Mouse (Mus musculus) lung, postnatal 0 days (tissue): Measurements from ENCODE around the gene Tacr3.

Experiments
- CTCF ChIP-seq: IDR thresholded peaks from 2 replicates; pipeline ENCODE4 v1.5.1; 2016; ENCODE audit warnings: antibody characterized with exemption, mild to moderate bottlenecking
- EP300 ChIP-seq: IDR thresholded peaks from 2 replicates; pipeline ENCODE4 v1.6.1; 2016; ENCODE audit warnings: antibody characterized with exemption, mild to moderate bottlenecking, control low read depth

DNA sequence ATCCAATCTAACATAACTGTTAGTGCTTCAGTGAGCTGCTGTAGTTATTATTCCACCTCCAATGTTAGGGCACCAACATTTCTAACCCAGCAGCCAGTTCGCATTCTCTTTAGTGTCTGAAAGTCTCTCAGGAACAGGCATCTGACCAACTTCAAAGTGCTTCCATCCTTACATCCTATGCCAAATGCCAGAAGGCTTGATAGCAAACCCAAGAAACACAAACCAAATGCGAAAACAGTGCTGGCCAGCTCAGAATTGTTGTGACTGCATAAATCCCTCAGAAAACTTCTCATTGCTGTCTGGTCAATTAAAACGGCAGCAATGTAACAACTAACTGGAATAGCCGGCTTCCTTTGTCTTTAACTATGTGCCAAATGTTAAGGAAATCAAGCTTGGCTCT, 106.7 kb downstream of the Tacr3 start:
- TF ChIP-seq EP300 (no peak), CTCF (no peak)
